Mouse (Mus musculus): ENCODE results near the gene Plekhh3.

Gene Plekhh3

DNA sequence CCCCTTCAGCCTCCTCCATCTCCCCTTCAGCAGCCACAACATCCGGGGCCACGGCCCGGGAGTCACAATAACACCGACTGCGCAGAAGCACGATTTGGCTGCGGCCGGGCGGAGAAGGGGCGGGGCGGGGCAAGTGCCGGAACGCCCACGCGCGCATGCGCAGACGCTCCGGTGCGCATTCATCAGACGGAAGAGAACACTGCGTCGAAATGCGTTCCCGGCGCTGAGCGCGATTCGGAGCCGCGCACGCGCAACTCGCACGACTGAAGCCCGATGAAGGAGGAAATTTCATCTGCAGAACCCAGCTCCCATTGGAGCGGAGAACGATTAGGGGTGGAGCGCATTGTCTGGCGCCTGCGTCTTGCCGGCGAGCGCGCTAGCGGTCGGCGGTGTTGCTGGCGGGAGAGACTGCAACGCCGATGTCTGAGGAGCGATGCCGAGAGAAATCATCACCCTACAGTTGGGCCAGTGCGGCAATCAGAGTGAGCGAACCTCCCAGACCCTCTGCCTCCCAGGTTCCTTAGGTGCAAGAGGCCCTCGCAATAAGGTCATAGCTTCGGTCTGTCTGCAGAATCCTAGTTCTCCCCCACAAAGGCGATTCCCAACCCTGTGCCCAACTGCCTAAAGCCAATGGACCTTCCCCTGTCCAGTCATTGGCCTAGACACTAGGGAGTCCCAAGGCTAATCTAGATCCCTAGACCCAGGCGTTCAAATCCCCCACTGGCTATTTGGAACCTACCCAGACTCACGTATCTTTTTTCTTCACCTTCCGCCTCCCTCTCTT is 51.2 kb downstream of the Plekhh3 start, which contains the start of the genes Retreg3 and Tubg1:
Gene Retreg3, minus strand, starts transcription at position 133 of the 784 bp plus-strand sequence.
Gene Tubg1, plus strand, starts transcription at position 178 of the 784 bp plus-strand sequence.
- DNase-seq (ENCODE audit: low spot score in 2 of 2) = peak; percentile 98 to 100

DNA sequence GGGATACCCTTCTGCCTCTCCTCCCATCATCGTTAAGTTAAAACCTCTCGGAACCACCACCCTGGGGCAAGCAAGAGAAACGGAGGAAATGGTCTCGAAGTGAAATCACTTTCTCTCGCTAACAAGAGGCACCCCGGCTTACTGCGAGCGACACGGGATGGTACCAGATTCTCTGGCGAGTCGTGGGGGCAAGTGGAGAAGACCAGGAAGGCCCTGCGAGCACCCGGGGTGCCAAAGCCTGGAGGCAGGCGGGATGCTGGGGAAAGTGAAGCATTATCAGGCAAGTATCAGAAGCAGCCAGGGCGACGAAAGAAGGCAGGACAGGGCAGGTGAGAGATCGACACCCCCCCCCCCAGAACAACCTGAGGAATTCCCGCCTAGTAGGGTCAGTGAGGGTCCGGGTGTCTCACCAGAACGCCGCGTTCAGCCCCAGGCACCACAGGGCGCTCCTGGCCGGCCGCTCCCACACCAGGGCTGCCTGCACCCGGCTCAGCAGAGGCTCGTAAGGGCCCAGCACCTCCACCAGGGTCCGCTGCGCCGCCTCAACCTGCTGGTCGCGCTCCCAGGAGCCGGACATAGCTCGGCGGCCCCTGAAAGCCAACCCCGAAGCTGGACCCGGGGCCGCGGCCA is 51.9 kb downstream of the Plekhh3 start:
- DNase-seq (ENCODE audit: low spot score in 2 of 2) = peak in 1 of 2 experiments; percentile 18

DNA sequence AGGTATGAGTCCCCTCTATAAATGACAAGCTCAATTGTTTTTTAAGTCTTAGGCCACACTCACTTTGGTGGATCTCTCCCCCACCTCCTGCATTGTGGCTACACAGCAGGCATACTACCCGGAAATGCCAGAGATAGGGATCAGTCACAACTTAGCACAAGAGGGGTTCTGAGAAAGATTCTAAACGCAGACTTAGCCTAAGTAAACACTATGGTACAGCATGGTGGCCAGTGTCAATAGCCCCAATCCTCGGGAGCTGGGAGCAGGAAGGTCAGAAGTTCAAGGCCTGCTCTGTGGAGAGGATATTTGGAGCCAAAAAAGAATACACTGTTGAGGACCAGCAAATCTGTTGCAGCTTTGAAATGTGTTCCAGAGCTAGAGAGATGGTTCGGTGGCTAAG is 53.0 kb downstream of the Plekhh3 start:
- no peak for DNase-seq (ENCODE audit: low spot score in 2 of 2)

DNA sequence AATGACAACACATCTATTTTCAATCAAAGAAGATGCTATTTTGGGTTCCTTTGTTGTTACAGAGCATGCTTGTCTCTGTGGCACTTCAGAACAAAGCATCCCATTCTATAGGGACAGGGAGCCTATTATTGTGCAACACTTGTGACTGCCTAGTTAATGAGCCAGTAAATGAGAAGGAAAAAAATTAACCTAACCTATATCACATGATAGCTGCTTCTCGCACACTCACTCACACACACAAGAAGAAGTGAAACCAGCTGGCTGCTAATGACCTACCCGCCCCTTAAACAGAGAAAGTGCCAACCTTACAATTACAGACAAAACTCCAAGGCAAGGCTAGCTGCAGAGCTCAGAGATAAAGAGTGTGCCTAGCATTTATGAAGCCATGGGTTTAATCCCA is 55.6 kb downstream of the Plekhh3 start:
- DNase-seq (ENCODE audit: low spot score in 2 of 2) = no peak
